Mouse (Mus musculus) CH12.LX (cell line): ENCODE results near the gene Psmd13.

ENCODE experiments used
- CTCF ChIP-seq, 2 experiments: IDR thresholded peaks in 1 of 2; conservative IDR thresholded peaks in 1 of 2; 2 replicates each; pipeline ENCODE4 v1.5.1; 2011 to 2012; ENCODE audit warnings: low read depth in 2 of 2, low read length in 2 of 2, improper control_type of control experiment in 1 of 2, inconsistent platforms in 1 of 2, mild to moderate bottlenecking in 1 of 2, moderate library complexity in 1 of 2
- E2F4 ChIP-seq: IDR thresholded peaks from 2 replicates; pipeline ENCODE4 v1.6.1; 2011; ENCODE audit warnings: low read depth, low read length, improper control_type of control experiment; ENCODE audit not compliant: insufficient replicate concordance
- EP300 ChIP-seq: IDR thresholded peaks from 2 replicates; pipeline ENCODE4 v1.6.1; 2011; ENCODE audit warnings: low read length, improper control_type of control experiment
- GABPA ChIP-seq: IDR thresholded peaks from 2 replicates; pipeline ENCODE4 v1.6.1; 2012; ENCODE audit warnings: low read depth, low read length, improper control_type of control experiment, inconsistent platforms; ENCODE audit not compliant: insufficient replicate concordance
- JUND ChIP-seq: conservative IDR thresholded peaks from 2 replicates; pipeline ENCODE4 v1.6.1; 2011; ENCODE audit warnings: low read depth, low read length, improper control_type of control experiment
- MAX ChIP-seq: IDR thresholded peaks from 2 replicates; pipeline ENCODE4 v1.6.1; 2011; ENCODE audit warnings: low read length, improper control_type of control experiment
- MYC ChIP-seq: IDR thresholded peaks from 2 replicates; pipeline ENCODE4 v1.6.1; 2011; ENCODE audit warnings: low read depth, mild to moderate bottlenecking, improper control_type of control experiment, low read length
- POLR2A ChIP-seq: IDR thresholded peaks from 2 replicates; pipeline ENCODE4 v1.6.1; 2011; ENCODE audit warnings: low read depth, mild to moderate bottlenecking, improper control_type of control experiment, low read length
- POLR2AphosphoS2 ChIP-seq: IDR thresholded peaks from 2 replicates; pipeline ENCODE4 v1.6.1; 2011; ENCODE audit warnings: low read depth, low read length, improper control_type of control experiment
- UBTF ChIP-seq: IDR thresholded peaks from 2 replicates; pipeline ENCODE4 v1.6.1; 2012; ENCODE audit warnings: low read depth, mild to moderate bottlenecking, inconsistent platforms, low read length, improper control_type of control experiment, moderate library complexity
- USF1 ChIP-seq: IDR thresholded peaks from 2 replicates; pipeline ENCODE4 v1.6.1; 2014; ENCODE audit warnings: low read depth, mild to moderate bottlenecking, inconsistent platforms, low read length, improper control_type of control experiment
- USF2 ChIP-seq: conservative IDR thresholded peaks from 2 replicates; pipeline ENCODE4 v1.6.1; 2011; ENCODE audit warnings: low read depth, low read length, improper control_type of control experiment
- ZC3H11A ChIP-seq: IDR thresholded peaks from 2 replicates; pipeline ENCODE4 v1.6.1; 2012; ENCODE audit warnings: low read depth, mild to moderate bottlenecking, inconsistent platforms, low read length, improper control_type of control experiment
- ZMIZ1 ChIP-seq: IDR thresholded peaks from 2 replicates; pipeline ENCODE4 v1.6.1; 2012; ENCODE audit warnings: low read depth, mild to moderate bottlenecking, inconsistent platforms, low read length, improper control_type of control experiment

DNA sequence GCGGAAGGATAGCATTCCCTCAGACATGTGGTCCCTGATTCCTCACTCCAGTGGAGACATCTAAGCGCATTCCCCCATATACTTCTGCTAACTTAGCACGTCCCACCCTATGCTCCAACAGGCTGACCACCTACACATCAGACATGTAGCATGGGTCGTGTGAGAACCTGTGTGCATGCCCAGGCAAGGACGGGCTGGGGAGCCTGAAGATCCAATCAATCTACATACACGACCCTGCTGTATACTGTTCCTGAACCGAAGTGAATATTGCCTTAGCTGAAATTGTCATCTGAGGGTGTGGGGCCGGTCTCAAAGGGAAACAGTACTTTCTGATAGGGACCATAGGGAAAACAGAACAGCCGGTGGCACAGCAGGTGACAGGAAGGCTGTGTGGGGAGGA lies 26.6 kb upstream of the Psmd13 start:
- no peak for TF ChIP-seq CTCF (conservative IDR thresholded peaks at IDR 0.05 in 1 of 2, IDR thresholded peaks at IDR 0.05 in 1 of 2; ENCODE audit: low read depth in 2 of 2, low read length in 2 of 2)
- TF ChIP-seq POLR2AphosphoS2, result no peak
- TF ChIP-seq JUND, result no peak
- TF ChIP-seq ZC3H11A, result no peak
- no peak for TF ChIP-seq ZMIZ1
- no peak for TF ChIP-seq EP300
- no peak for TF ChIP-seq USF1
- no peak for TF ChIP-seq POLR2A
- TF ChIP-seq USF2, result no peak
- no peak for TF ChIP-seq E2F4
- TF ChIP-seq MAX, result no peak
- TF ChIP-seq GABPA, result no peak
- TF ChIP-seq UBTF, result no peak
- TF ChIP-seq MYC, result no peak
